Mouse (Mus musculus) lung, postnatal 0 days (tissue): ENCODE results near the gene Krtap28-10.

Source experiments
- CTCF ChIP-seq: IDR thresholded peaks from 2 replicates; pipeline ENCODE4 v1.5.1; 2016; ENCODE audit warnings: antibody characterized with exemption, mild to moderate bottlenecking
- EP300 ChIP-seq: IDR thresholded peaks from 2 replicates; pipeline ENCODE4 v1.6.1; 2016; ENCODE audit warnings: antibody characterized with exemption, mild to moderate bottlenecking, control low read depth

GRCm38 (mm10) chr1:82993947-82994346 is 48.3 kb downstream of the Krtap28-10 start:
- TF ChIP-seq CTCF, result no peak
- no peak for TF ChIP-seq EP300
